Mouse (Mus musculus) 416B (cell line): ENCODE results near the gene Gnl3.

Experiments used
- DNase-seq: peaks from one replicate; pipeline ENCODE4 v3.0.0; 2011; ENCODE audit warnings: low read depth

The Gnl3 gene

DNA sequence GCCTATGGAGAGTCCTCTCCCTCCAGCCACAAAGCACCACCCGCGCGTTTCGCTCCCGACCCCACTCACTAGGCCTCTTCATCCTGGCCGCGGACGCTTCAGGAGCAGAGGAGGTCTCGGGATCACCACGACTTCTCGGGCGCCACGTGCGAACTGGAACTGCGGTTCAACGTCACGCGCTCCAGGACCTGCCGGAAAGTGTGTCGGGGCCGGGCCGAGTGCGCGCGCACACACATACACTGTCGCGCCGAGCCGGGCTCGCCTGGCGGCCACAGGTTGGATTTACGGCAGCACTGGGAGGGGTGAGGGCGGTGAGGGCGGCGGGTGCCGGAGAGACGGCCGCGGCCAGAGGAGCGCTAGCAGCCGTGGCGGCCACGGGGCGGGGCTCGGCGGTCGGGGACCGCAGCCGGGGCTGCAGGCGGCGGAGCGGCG lies at the start of gene Gnl3, which contains the start of gene Pbrm1:
TSS of gene Gnl3 (minus strand) at position 293 of the 432 bp plus-strand sequence.
TSS of gene Pbrm1 (plus strand) at position 279 of the 432 bp plus-strand sequence.
- peak; percentile 97 for DNase-seq

DNA sequence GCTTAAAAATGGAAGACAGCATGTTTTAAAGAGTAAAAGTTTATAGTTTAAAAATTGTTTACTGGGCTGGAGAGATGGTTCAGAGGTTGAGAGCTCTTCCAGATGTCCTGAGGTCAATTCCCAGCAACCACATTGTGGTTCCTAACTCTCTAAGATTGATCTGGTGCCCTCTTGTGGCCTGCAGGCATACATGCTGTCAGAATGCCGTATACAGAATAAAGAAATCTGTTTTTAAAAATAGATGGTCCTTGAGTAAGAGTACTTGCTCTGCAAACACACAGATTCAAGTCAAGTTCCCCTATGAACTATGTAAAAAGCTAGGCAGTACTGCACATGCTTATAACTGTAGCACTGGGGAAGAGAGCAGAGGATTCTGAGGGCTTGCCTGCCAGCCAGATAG lies 43.3 kb upstream of the Gnl3 start:
- DNase-seq, result peak; percentile 67

DNA sequence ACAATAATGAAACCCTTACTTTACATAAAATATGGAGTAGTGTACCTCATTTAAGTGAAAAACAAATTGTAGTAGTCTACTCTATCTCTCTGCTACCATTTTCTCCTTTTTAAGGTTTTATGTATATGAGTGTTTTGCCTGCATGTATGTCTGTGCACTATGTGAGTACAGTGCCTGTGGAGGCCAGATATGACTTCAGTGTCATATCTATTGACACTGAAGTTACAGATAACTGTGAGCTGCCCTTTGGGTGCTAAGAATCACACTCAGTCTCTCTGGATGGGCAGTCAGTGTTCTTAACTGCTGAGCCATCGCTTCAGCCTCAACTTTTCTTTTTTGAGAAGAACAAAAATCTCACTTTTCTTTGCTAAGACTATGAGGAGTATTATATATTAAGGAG lies 26.9 kb upstream of the Gnl3 start:
- DNase-seq, result no peak

DNA sequence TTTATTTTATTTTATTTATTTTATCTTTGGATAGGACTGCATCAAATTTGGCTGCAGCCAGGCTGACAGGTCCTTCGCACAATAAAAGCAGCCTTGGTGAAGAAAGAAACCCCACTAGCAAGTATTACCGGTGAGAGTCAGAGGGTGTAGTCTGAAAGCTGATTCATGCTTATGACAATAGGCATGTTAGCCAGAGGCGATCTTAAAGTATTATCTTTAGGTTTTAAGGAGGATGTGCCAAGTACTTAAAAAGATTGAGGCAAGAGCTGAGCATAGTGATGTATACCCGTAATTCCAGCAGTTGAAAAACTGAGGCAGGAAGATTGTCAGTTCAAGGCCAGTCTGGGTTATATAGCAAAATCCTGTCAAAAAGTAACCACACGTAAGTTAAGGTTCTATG lies 26.3 kb upstream of the Gnl3 start:
- no peak for DNase-seq

DNA sequence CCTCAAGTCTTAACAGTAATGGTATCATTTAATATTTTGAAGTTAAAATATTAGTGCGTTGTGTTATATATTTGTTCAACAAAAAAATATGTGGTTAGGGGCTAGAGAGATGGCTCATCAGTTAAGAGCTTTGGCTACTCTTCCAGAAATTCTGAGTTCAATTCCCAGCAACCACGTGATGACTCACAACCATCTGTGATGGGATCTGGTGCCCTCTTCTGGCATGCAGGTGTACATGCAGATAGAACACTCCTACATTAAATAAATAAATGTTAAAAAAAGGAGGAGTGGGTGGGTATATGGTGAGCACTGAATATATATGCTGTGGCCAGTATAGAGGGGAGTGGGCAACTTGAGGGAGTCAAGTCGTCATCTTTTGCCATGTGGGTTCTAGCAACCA lies 6.8 kb upstream of the Gnl3 start:
- peak; percentile 60 for DNase-seq

DNA sequence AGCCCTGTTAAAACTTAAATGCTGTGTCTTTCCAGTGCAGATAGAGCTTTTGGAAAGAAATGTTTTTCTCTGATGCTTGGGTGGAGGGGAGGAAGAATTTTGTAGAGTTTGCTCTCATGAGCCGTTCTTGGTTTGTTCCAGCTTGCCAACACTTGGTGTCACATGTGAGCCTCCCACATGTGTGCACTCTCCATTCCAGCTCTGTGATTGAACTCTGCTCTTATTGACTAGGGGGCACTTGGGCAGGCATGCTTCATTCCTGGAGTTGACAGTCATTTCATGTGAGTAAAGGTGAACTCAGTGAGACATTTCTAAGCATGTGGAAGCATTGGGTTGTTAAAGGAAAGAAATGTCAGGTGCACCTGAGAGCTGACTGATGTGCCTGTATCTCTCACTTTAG lies 3.6 kb upstream of the Gnl3 start:
- DNase-seq, result no peak

DNA sequence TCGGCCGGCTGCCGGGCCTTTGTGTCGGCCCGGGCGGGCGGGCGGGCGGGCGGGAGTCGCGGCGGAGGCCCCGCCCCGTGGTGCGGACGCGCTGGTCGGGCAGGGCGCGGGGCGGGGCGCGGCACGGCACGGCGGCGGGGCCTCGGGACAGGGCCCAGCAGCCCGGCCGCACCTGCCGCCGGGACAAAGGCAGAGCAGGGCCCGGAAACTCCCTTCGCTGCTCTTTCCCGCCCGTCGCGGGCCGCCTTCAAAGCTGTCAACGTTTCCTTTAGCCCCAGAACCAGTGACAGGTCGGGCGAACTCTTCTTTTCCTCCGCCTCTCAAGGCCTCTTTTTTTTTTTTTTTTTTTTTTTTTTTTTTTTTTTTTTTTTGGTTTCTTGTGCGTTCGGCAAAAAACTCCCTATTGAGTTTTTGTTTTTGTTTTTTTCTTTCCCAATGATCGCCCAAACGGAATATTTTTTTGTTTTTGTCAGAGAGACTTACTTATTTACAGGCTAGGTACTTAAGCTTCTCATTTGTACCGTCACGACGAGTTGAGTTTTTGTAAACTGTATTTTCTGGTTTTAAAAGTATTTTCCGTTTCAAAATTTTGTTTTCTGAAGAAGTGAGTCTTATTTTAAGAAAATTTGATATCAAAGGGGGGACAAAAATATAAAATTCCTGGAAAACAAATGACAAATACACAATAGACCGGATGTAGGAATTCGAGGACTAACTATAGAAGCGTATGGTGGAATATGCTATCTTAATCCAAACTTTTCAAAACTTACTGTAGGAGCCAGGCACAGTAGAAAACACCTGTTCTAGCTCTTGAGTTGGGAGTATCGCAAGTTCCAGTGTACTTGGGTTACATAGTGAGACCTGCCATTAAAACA lies 616 bp upstream of the Gnl3 start:
- DNase-seq, result peak; percentile 86

DNA sequence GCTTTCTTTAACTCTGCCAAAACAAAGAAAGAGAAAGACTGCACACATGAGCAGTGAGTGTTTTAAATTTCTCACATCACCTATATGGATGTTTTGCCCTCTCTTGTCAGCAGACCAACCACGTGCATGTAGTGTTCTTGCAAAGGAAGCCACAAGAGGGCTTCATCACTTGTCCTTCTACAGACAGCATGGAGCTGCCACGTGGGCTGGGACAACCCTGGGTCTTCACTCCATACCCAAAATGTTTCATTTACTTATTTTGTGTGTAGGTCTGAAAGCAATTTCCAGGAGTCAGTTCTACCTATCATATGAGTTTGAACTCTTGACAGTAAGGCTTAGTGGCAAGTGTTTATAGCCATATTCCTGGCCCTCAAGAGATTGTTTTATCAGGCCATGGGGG lies 1.1 kb downstream of the Gnl3 start:
- peak; percentile 84 for DNase-seq

DNA sequence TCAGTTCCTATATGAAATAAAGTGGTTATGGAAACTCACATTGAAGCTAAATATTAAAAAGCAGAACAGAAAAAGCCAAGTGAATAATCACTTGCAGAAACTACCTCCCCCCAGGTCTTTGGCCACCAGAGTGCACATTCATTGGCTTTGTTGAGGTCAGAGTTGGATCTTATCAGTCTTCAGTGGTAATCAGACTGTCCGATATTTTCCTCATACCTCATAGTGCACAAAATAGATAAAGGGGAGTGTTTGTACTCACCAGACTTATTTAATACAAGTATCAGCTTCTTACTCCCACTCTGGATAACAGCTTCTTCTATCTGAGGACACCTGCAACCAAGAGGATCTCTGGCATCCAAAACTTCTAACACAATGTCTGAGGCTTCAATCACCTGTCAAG lies 2.9 kb downstream of the Gnl3 start:
- DNase-seq, result peak; percentile 62

DNA sequence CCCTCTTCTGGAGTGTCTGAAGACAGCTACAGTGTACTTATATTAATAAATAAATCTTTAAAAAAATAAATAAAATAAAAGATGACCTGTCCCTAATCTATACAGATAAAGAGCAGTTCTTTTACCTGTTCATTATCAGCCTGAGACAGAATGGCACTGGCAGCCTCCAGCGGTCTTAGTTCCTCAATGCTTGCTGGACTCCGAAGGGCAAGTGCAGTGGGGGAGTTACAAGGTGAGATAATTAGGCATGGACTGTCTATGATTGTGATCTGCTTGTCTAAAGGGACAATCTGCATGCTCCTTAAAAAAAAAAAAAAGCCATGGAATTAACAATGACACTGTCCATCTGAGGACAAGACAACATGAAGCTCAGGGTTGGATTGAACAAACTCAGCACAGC lies 5.0 kb downstream of the Gnl3 start:
- DNase-seq, result no peak

DNA sequence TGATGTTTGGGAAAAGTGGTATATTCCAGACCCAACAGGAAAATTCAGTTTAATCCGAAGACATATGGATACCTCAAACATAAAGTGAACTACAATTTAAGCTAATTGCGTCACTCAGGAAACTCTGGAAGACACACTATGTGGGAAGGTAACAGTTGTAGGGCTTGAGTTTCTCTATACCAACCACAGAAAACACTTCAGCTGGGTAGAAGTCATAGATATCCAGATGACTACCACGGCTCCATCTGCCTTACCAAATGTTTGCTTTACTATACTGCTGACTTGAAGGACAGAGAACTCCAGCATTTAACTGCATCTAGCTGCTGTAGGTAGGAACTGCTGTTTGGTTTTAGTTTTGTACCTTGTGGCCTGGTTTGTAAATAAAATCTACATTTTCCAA lies 7.4 kb downstream of the Gnl3 start:
- peak; percentile 39 for DNase-seq

DNA sequence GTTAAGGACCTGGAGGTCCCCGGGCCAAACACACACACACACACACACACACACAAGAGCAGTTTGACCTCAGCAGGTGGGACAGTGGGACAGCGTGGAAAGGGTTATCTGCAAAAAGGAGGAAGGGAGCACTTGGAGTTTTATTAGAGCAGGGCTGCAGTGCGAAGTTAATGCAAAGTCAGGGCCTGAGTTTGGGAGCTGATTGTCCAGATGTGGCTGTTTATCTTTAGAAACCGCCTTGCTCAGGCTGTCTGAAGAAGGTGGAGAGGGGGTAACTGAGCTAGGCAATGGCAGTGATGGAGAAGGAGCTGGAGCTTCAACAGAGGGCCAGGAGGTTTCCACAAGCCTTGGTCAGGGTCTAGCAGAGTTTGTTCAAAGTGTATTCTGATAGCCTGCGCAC lies 12.2 kb downstream of the Gnl3 start:
- no peak for DNase-seq

DNA sequence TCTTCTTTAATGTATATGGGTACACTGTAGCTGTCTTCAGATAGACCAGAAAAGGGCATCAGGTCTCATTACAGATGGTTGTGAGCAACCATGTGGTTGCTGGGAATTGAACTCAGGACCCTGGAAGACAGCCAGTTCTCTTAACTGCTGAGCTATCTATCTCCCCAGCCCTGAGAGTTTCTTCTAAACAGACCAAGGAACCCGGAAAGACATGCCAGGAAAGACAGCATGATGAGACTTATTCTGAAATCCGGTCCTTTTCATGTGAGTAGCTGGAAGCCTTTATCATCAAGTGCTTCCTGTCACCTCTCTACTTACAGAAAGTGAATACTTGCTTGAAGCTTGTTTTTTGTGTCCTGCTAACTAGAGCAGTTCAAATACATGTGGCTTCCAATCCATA lies 14.4 kb downstream of the Gnl3 start:
- no peak for DNase-seq

DNA sequence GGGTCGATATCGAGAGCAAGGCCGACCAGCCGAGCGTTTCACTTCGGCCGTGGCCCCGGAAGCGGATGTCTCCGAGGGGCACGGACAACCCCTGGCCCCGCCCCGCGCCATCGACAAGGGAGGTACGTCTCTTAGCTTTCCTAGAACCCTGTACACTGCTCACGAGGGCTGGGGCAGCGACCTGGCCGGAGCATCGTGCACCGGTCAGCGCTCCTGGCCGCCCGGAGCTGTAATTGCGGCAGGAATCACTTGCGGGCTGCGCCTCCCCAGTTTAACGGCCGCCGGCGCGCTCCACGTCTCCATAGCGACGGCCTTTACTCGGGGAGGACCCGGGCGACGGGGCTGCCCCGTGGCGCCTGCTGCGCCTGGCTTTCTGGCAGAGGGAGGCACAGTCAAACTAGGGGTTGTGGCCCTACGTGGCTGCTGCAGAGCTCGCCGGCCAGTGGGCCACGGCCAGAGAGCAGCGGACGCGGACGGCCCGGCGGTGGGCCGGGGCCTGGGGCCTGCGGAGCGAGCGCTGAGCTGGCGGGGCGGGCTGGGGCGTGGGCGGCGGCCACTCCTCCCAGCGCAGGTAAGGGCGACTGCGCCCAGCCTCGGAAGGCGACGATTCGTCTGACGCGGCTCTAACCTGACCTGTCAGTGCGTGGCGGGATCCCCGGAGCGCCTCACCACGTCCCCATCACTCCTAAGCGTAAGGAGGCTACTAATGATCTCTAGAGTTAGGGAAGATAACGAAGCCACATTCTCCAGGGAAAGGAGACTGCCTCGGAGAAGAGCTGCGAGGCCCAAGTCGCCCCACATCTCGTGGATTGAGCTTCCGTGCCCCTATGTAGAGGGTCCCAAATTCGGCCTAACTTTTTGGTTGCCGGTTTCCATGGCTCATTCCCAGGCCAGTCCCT lies 17.4 kb downstream of the Gnl3 start, which contains the start of the genes Glt8d1 and Spcs1:
TSS of gene Glt8d1 (plus strand) at position 94 of the 899 bp plus-strand sequence.
TSS of gene Spcs1 (minus strand) at position 366 of the 899 bp plus-strand sequence.
- peak; percentile 79 for DNase-seq

DNA sequence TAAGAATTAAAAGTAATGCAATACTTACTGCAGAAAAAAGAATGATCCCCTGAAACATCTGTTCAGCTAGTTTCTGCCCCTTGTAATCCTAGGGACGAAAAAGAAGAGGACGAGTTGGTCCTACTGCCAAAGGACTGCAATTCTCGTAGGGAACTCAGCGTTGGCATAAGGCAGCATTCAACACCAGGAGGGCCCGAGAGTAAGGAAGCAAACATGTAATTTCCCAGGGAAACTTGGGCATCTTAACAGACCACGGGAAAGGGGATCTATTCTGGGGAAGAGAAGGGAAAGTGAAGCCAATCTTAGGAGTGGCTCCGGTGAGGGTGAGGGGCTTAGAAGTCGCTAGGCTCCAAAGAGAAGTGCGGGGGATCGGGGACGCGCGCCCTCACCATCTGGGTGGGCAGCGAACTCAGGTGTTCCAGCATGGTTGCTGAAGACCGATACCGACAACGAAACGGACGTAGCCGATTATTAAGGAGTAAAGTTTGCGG lies 18.1 kb downstream of the Gnl3 start:
- peak; percentile 47 for DNase-seq

DNA sequence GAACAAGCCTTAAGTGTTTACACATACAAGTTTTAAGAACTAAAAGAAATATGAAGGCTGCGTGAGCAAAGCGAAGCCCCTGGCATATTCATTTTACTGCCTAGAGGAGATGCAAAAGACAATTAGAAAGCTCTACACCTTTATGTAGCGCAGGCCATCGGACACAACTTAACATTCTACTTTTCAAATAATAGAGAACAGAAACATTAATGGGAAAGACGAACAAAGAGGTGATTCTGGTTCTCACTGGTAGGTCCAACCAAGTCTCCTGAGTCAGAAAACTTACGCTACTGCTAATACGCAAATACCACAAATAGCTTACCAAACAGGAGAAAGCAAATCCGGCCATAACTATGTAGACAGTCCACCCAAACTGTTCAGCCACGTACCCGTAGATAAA lies 18.6 kb downstream of the Gnl3 start:
- peak; percentile 29 for DNase-seq

DNA sequence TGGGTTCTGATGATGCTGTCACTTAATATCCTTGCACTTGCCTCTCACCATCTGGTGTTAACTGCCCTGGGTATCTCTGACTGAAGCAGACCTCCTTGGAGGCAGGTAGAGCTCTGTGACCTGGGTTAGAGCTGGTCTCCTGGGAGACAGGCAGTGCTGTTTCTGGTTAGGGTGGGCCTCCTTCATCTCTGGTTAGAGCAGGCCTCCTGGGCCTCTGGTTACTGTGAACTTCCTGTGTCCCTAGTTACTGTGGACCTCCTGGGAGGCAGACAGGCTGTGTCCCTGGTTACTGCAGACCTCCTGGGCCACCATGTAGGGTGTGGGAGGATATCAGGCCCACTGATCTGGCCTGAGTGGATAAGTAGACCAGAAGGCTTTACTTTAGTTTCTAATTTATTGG lies 22.5 kb downstream of the Gnl3 start:
- DNase-seq, result no peak

DNA sequence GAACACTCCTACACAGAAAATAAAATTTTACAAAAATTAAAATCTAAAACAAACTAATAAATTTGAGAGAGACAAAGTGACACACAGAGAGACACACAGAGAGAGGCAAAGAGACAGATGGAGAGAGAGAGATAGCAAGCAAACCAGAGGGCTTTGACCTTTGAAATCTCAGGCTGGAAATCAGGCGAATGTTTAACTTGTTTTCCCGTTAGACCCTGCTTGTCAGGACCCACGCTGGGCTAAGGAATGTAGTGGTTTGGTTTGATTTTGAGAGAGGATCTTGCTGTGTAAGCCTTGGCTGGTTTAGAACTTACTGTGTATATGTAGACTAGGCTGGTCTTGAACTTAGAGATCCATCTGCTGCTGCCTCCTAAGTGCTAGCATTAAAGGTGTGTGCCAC lies 42.7 kb downstream of the Gnl3 start:
- no peak for DNase-seq

DNA sequence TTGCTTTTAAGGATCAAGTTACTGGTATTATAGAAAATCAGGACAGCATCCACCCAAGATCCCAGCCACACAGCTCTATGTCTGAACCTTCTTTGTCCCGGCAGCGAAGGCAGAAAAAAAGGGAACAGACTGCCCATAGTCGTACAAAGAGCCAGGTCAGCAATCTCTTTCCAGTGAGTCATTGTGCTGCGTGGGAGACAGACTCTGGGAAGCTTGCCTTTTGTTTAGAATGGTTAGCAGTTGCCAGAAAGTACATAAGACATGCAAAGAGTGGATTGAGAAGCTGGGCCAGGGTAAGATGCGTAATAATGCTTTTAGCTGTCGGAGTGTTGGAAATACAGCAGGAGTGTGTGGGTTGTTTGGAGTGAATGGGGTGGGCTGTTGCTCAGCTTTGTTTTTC lies 44.7 kb downstream of the Gnl3 start:
- peak; percentile 8 for DNase-seq
